In genomic region chr13:23697491-23698299, GRCm38 (mm10) we compare ENCODE assay signal across 7 mouse cellular contexts. TPM values are rescaled to one million over a fixed set of nuclear protein-coding genes. Genes with fewer than 3 reads are reported as not detected.
DNase-seq lines count a peak whose midpoint lies in the region; ATAC-seq lines count a peak whose summit lies in the region.

No protein-coding gene starts in this region.

- H3K9ac ChIP-seq in embryonic facial prominence, embryonic 15.5 days = peak overlapping the region; percentile 52

- no peaks in the 10 kb centered on the region for H3K9me3 ChIP-seq in embryonic facial prominence, embryonic 15.5 days (replicated peaks)
- no peaks in the 10 kb centered on the region for H3K9me3 ChIP-seq in hindbrain, embryonic 10.5 days
- H3K9me3 ChIP-seq in limb, embryonic 10.5 days (replicated peaks) = no peaks in the 10 kb centered on the region

- DNase-seq in CD8-positive naive resting alpha-beta T cell, adult 2 months (ENCODE audit: low read depth in 2 of 2, low spot score in 2 of 2) = peak; percentile 45 to 69
- peak; percentile 83 for DNase-seq in NIH3T3 (ENCODE audit: low read depth)
- peak; percentile 56 for DNase-seq in hindbrain, embryonic 10.5 days (ENCODE audit: low spot score)
- peak; percentile 74 for DNase-seq in limb, embryonic 10.5 days (ENCODE audit: low spot score)
- DNase-seq in mesoderm, embryonic 11.5 days (ENCODE audit: low read depth, low spot score) = peak; percentile 77
- DNase-seq in spleen, postnatal 36 days (ENCODE audit: low spot score in 2 of 2) = peak; percentile 73 to 84

- H3K4me3 ChIP-seq in embryonic facial prominence, embryonic 15.5 days (replicated peaks) = peak overlapping the region; percentile 47
- H3K4me3 ChIP-seq in hindbrain, embryonic 10.5 days = peak overlapping the region; percentile 55
- H3K4me3 ChIP-seq in limb, embryonic 10.5 days = peak overlapping the region; percentile 56

- H3K27ac ChIP-seq in embryonic facial prominence, embryonic 15.5 days (replicated peaks) = peak overlapping the region; percentile 91
- H3K27ac ChIP-seq in hindbrain, embryonic 10.5 days = peak overlapping the region; percentile 89
- H3K27ac ChIP-seq in limb, embryonic 10.5 days = peak overlapping the region; percentile 88

- peak overlapping the region; percentile 66 for H3K4me2 ChIP-seq in embryonic facial prominence, embryonic 15.5 days (replicated peaks)

- ATAC-seq in embryonic facial prominence, embryonic 15.5 days (ENCODE audit: insufficient number of reproducible peaks, low FRiP score, low TSS enrichment, low read depth) = peak; percentile 67

- H3K27me3 ChIP-seq in embryonic facial prominence, embryonic 15.5 days = no peaks in the 10 kb centered on the region
- H3K27me3 ChIP-seq in hindbrain, embryonic 10.5 days (ENCODE audit: insufficient read depth, poor library complexity, severe bottlenecking) = no peaks in the 10 kb centered on the region
- H3K27me3 ChIP-seq in limb, embryonic 10.5 days (ENCODE audit: low read depth, poor library complexity, severe bottlenecking) = no peaks in the 10 kb centered on the region

- WGBS in embryonic facial prominence, embryonic 15.5 days = under 1% methylated on average over 32 of the region's 32 CpGs
- under 1% methylated on average over 24 of the region's 32 CpGs for WGBS in hindbrain, embryonic 10.5 days
- under 1% methylated on average over 21 of the region's 32 CpGs for WGBS in limb, embryonic 10.5 days

- H3K4me1 ChIP-seq in embryonic facial prominence, embryonic 15.5 days = peaks cover 20% of the 10 kb centered on the region; the same call in 1 of the 2 replicates
- peaks cover 30% of the 10 kb centered on the region for H3K4me1 ChIP-seq in hindbrain, embryonic 10.5 days (replicated peaks)
- H3K4me1 ChIP-seq in limb, embryonic 10.5 days = peaks cover 25% of the 10 kb centered on the region

- H3K36me3 ChIP-seq in embryonic facial prominence, embryonic 15.5 days = no peaks in the 10 kb centered on the region
- H3K36me3 ChIP-seq in hindbrain, embryonic 10.5 days = no peaks in the 10 kb centered on the region
- H3K36me3 ChIP-seq in limb, embryonic 10.5 days = no peaks in the 10 kb centered on the region

RNA-seq across cellular contexts. Expression of gene Hist1h4c, which starts 0.6 kb away (rescaled TPM):
- polyA plus RNA-seq in embryonic facial prominence, embryonic 15.5 days (2015; fragmentation: Nextera tagmentation; extraction: Ambion mirVana) = 4.2 and 5.3 TPM in 2 replicates
- 5.4 TPM in 2 replicates for polyA plus RNA-seq in hindbrain, embryonic 10.5 days (2016; fragmentation: Nextera tagmentation; extraction: Ambion mirVana)
- 6.4 and 6.5 TPM in 2 replicates for polyA plus RNA-seq in limb, embryonic 10.5 days (2016; fragmentation: Nextera tagmentation; extraction: Ambion mirVana)

RNA-seq across cellular contexts. Expression of gene Hist1h1t, which starts 2.1 kb away (rescaled TPM):
- polyA plus RNA-seq in embryonic facial prominence, embryonic 15.5 days (2015; fragmentation: Nextera tagmentation; extraction: Ambion mirVana) = not detected in 2 replicates
- polyA plus RNA-seq in hindbrain, embryonic 10.5 days (2016; fragmentation: Nextera tagmentation; extraction: Ambion mirVana) = not detected in 2 replicates
- polyA plus RNA-seq in limb, embryonic 10.5 days (2016; fragmentation: Nextera tagmentation; extraction: Ambion mirVana) = 0.26 TPM in 1 of 2 replicates, not detected in the other

RNA-seq across cellular contexts. Expression of gene Hfe, which starts 13.0 kb away (rescaled TPM):
- 8.7 and 13.0 TPM in 2 replicates for polyA plus RNA-seq in embryonic facial prominence, embryonic 15.5 days (2015; fragmentation: Nextera tagmentation; extraction: Ambion mirVana)
- polyA plus RNA-seq in hindbrain, embryonic 10.5 days (2016; fragmentation: Nextera tagmentation; extraction: Ambion mirVana) = 3.2 and 3.5 TPM in 2 replicates
- polyA plus RNA-seq in limb, embryonic 10.5 days (2016; fragmentation: Nextera tagmentation; extraction: Ambion mirVana) = 1.6 and 2.0 TPM in 2 replicates

RNA-seq across cellular contexts. Expression of gene Hist1h2bc, which starts 13.7 kb away (rescaled TPM):
- 63.3 and 66.8 TPM in 2 replicates for polyA plus RNA-seq in embryonic facial prominence, embryonic 15.5 days (2015; fragmentation: Nextera tagmentation; extraction: Ambion mirVana)
- 23.1 and 26.2 TPM in 2 replicates for polyA plus RNA-seq in hindbrain, embryonic 10.5 days (2016; fragmentation: Nextera tagmentation; extraction: Ambion mirVana)
- polyA plus RNA-seq in limb, embryonic 10.5 days (2016; fragmentation: Nextera tagmentation; extraction: Ambion mirVana) = 16.9 and 17.0 TPM in 2 replicates

RNA-seq across cellular contexts. Expression of gene Hist1h2ac, which starts 13.9 kb away (rescaled TPM):
- 1.1 and 1.3 TPM in 2 replicates for polyA plus RNA-seq in embryonic facial prominence, embryonic 15.5 days (2015; fragmentation: Nextera tagmentation; extraction: Ambion mirVana)
- 0.80 and 1.2 TPM in 2 replicates for polyA plus RNA-seq in hindbrain, embryonic 10.5 days (2016; fragmentation: Nextera tagmentation; extraction: Ambion mirVana)
- 0.60 and 0.98 TPM in 2 replicates for polyA plus RNA-seq in limb, embryonic 10.5 days (2016; fragmentation: Nextera tagmentation; extraction: Ambion mirVana)

Comparison
In these comparisons a context has a peak if more than half of its experiments do, and no peak if none do; other contexts are left out.
1. Peak in every context shown above with its lines: DNase-seq, ATAC-seq, H3K4me3 ChIP-seq and H3K27ac ChIP-seq.